Comparison of ENCODE assay signal across 26 mouse cellular contexts in genomic region chr2:157510031-157510430, GRCm38 (mm10). TPM values are rescaled to one million over a fixed set of nuclear protein-coding genes. Genes with fewer than 3 reads are reported as not detected.
DNase-seq lines count a peak whose midpoint lies in the region; ATAC-seq and TF ChIP-seq lines count a peak whose summit lies in the region.
"Had no signal": no experiment of that assay in that cellular context is flagged by ENCODE, and none has a peak within 500 bp of the region (broad histone marks: within the 10 kb centered on the region; RNA-seq: fewer than 3 reads in every experiment).

No protein-coding gene starts in this region.

- ATAC-seq in kidney, postnatal 0 days (replicated peaks; ENCODE audit: low FRiP score, low read depth): 0 out of 2 replicates have a peak, but pooled peaks have one; percentile 40
- ATAC-seq in midbrain, embryonic 15.5 days (replicated peaks): no peak
- no peak for ATAC-seq in midbrain, postnatal 0 days (ENCODE audit: low FRiP score)
- ATAC-seq: activated CD4-positive, CD25-positive, alpha-beta regulatory T cell, adult 4 months; forebrain, embryonic 14.5 days had no signal

- no peak overlapping the region for H3K9ac ChIP-seq in kidney, postnatal 0 days (ENCODE audit: low read depth, low read length)
- no peak overlapping the region for H3K9ac ChIP-seq in midbrain, embryonic 15.5 days
- no peak overlapping the region for H3K9ac ChIP-seq in midbrain, postnatal 0 days (replicated peaks; ENCODE audit: low read length, poor library complexity, severe bottlenecking)
- H3K9ac ChIP-seq: heart, embryonic 15.5 days; hindbrain, embryonic 13.5 days; liver, embryonic 13.5 days; lung, embryonic 15.5 days; neural tube, embryonic 12.5 days had no signal

- 83% methylated on average over 4 of the region's 4 CpGs for WGBS in kidney, postnatal 0 days
- WGBS in midbrain, embryonic 15.5 days: 79% methylated on average over 4 of the region's 4 CpGs
- 61% methylated on average over 4 of the region's 4 CpGs for WGBS in midbrain, postnatal 0 days
- WGBS in cerebellum, adult 2 months: 79% methylated on average over 4 of the region's 4 CpGs

- H3K4me1 ChIP-seq in kidney, postnatal 0 days (replicated peaks; ENCODE audit: insufficient read depth, low read length): no peaks in the 10 kb centered on the region
- H3K4me1 ChIP-seq in midbrain, embryonic 15.5 days: peaks cover 41% of the 10 kb centered on the region
- H3K4me1 ChIP-seq in midbrain, postnatal 0 days (ENCODE audit: insufficient read depth, low read length): peaks cover 16% of the 10 kb centered on the region; the same call in 1 of the 2 replicates
- no peaks in the 10 kb centered on the region; the same call in 1 of the 2 replicates for H3K4me1 ChIP-seq in cerebellum, adult 2 months (ENCODE audit: control insufficient read depth, insufficient read depth, low read length)
- H3K4me1 ChIP-seq: heart, embryonic 15.5 days had no signal

- no peaks in the 10 kb centered on the region for H3K36me3 ChIP-seq in kidney, postnatal 0 days (ENCODE audit: insufficient read depth, low read length)
- no peaks in the 10 kb centered on the region for H3K36me3 ChIP-seq in midbrain, embryonic 15.5 days (replicated peaks)
- H3K36me3 ChIP-seq in midbrain, postnatal 0 days (ENCODE audit: insufficient read depth, low read length): no peaks in the 10 kb centered on the region
- H3K36me3 ChIP-seq: heart, embryonic 15.5 days; hindbrain, embryonic 13.5 days; limb, embryonic 10.5 days; liver, embryonic 13.5 days; lung, embryonic 15.5 days; neural tube, embryonic 12.5 days had no signal

- no peaks in the 10 kb centered on the region for H3K27me3 ChIP-seq in kidney, postnatal 0 days (ENCODE audit: insufficient read depth, low read length)
- no peaks in the 10 kb centered on the region for H3K27me3 ChIP-seq in midbrain, embryonic 15.5 days (replicated peaks)
- no peaks in the 10 kb centered on the region for H3K27me3 ChIP-seq in midbrain, postnatal 0 days (ENCODE audit: insufficient read depth, low read length)
- H3K27me3 ChIP-seq in cerebellum, adult 2 months (ENCODE audit: control insufficient read depth, insufficient read depth, low read length): no peaks in the 10 kb centered on the region; the same call in 1 of the 2 replicates
- H3K27me3 ChIP-seq: hindbrain, embryonic 13.5 days; liver, embryonic 13.5 days had no signal

- no peak overlapping the region for H3K27ac ChIP-seq in kidney, postnatal 0 days
- H3K27ac ChIP-seq in midbrain, embryonic 15.5 days: 0 out of 2 replicates have a peak overlapping the region, but pooled peaks have one; percentile 21
- H3K27ac ChIP-seq in midbrain, postnatal 0 days (ENCODE audit: low read depth, low read length): no peak overlapping the region
- H3K27ac ChIP-seq in cerebellum, adult 2 months (ENCODE audit: insufficient read depth, low read length): no peak overlapping the region
- H3K27ac ChIP-seq: gastrocnemius, adult 2 months; heart, embryonic 15.5 days; hindbrain, embryonic 13.5 days; layer of hippocampus, adult 2 months; limb, embryonic 10.5 days; liver, embryonic 13.5 days; lung, embryonic 15.5 days; neural tube, embryonic 12.5 days had no signal

- DNase-seq in kidney, postnatal 0 days (ENCODE audit: low spot score): no peak
- DNase-seq in kidney, postnatal 10 days: no peak
- no peak for DNase-seq in midbrain, postnatal 0 days (ENCODE audit: low spot score)
- DNase-seq in kidney, postnatal 25 days: peak; percentile 24 to 57
- no peak for DNase-seq in cerebellum, adult 2 months
- no peak for DNase-seq in MN1 (ENCODE audit: low spot score)
- DNase-seq: adrenal gland, adult 8-10 months; cerebellum, adult 8-10 months; cerebellum, postnatal 36 days; embryo, embryonic 11 days; gastrocnemius, adult 2 months; heart, postnatal 36 days; liver, embryonic 13.5 days; lung, postnatal 4 days; retina, postnatal 1 day; right cerebral cortex, postnatal 25 days had no signal

- no peaks in the 10 kb centered on the region for H3K9me3 ChIP-seq in kidney, postnatal 0 days (replicated peaks; ENCODE audit: low read length)
- no peaks in the 10 kb centered on the region for H3K9me3 ChIP-seq in midbrain, embryonic 15.5 days
- no peaks in the 10 kb centered on the region for H3K9me3 ChIP-seq in midbrain, postnatal 0 days (ENCODE audit: low read length)
- H3K9me3 ChIP-seq: heart, embryonic 15.5 days; hindbrain, embryonic 13.5 days; limb, embryonic 10.5 days; liver, embryonic 13.5 days; lung, embryonic 15.5 days; neural tube, embryonic 12.5 days had no signal

- no peak for TF ChIP-seq POLR2A in cerebellum, adult 2 months (IDR thresholded peaks at IDR 0.05; ENCODE audit: borderline replicate concordance, insufficient read depth, low read length)

- TF ChIP-seq CTCF in kidney, postnatal 0 days (IDR thresholded peaks at IDR 0.05; ENCODE audit: low read depth): no peak
- TF ChIP-seq CTCF in midbrain, postnatal 0 days (IDR thresholded peaks at IDR 0.05): no peak
- no peak for TF ChIP-seq CTCF in cerebellum, adult 2 months (IDR thresholded peaks at IDR 0.05; ENCODE audit: borderline replicate concordance, insufficient read depth, low read depth, low read length)

- no peak overlapping the region for H3K4me2 ChIP-seq in kidney, postnatal 0 days (ENCODE audit: low read length)
- no peak overlapping the region for H3K4me2 ChIP-seq in midbrain, embryonic 15.5 days
- no peak overlapping the region for H3K4me2 ChIP-seq in midbrain, postnatal 0 days (ENCODE audit: low read depth, low read length, poor library complexity, severe bottlenecking)
- H3K4me2 ChIP-seq: heart, embryonic 15.5 days; hindbrain, embryonic 13.5 days; liver, embryonic 13.5 days; lung, embryonic 15.5 days; neural tube, embryonic 12.5 days had no signal

- H3K4me3 ChIP-seq in kidney, postnatal 0 days (replicated peaks; ENCODE audit: low read depth, low read length): no peak overlapping the region
- no peak overlapping the region for H3K4me3 ChIP-seq in midbrain, embryonic 15.5 days
- H3K4me3 ChIP-seq in midbrain, postnatal 0 days (ENCODE audit: low read depth, low read length): no peak overlapping the region
- no peak overlapping the region for H3K4me3 ChIP-seq in cerebellum, adult 2 months (replicated peaks; ENCODE audit: insufficient read depth, low read depth, low read length)
- H3K4me3 ChIP-seq: gastrocnemius, adult 2 months; heart, embryonic 15.5 days; hindbrain, embryonic 13.5 days; layer of hippocampus, adult 2 months; limb, embryonic 10.5 days; liver, embryonic 13.5 days; lung, embryonic 15.5 days; neural tube, embryonic 12.5 days had no signal

RNA-seq across cellular contexts. Expression of gene Nnat, which starts 49.8 kb away (rescaled TPM):
- 80.4 and 85.9 TPM in 2 replicates for polyA plus RNA-seq in kidney, postnatal 0 days (2015; fragmentation: Nextera tagmentation; extraction: Ambion mirVana)
- polyA plus RNA-seq in midbrain, embryonic 15.5 days (2015; fragmentation: Nextera tagmentation; extraction: Ambion mirVana): 10,539 and 10,900 TPM in 2 replicates
- 7,900 and 8,478 TPM in 2 replicates for total RNA-seq in midbrain, postnatal 0 days (2014; rRNA removed)
- 8,374 and 8,478 TPM in 2 replicates for polyA plus RNA-seq in midbrain, postnatal 0 days (2015; fragmentation: Nextera tagmentation; extraction: Ambion mirVana)
- polyA plus RNA-seq in cerebellum, adult 2 months (2012; rRNA removed): 162 and 198 TPM in 2 replicates
- total RNA-seq: megakaryocyte-erythroid progenitor cell, adult 5-6 weeks had no signal

Comparison
In these comparisons a context has a peak if more than half of its experiments do, and no peak if none do; other contexts are left out.
1. DNase-seq: peak in kidney, postnatal 25 days (2 of 2); none in kidney, postnatal 0 days (single experiment), kidney, postnatal 10 days (single experiment), midbrain, postnatal 0 days (single experiment), cerebellum, adult 2 months (0 of 2) and MN1 (single experiment).
2. RNA of gene Nnat, which starts 49.8 kb away (polyA plus RNA-seq): 10,539 to 10,900 TPM in midbrain, embryonic 15.5 days and 8,374 to 8,478 TPM in midbrain, postnatal 0 days; 162 to 198 TPM in cerebellum, adult 2 months and 80.4 to 85.9 TPM in kidney, postnatal 0 days; every median in the first group is over 10 times any median in the second.